Mouse (Mus musculus): ENCODE data around the gene Ptpn13.

The Ptpn13 gene

GRCm38 (mm10) chr5:103424678-103425319 lies at the start of gene Ptpn13:
Ptpn13 (plus strand) TSS chr5:103425192.
- peak; percentile 98 for DNase-seq

GRCm38 (mm10) chr5:103375226-103375625 lies 49.8 kb upstream of the Ptpn13 start:
- no peak for DNase-seq

- DNase-seq, result peak; percentile 32
Measured at GRCm38 (mm10) chr5:103376354-103377295, 48.4 kb upstream of the Ptpn13 start.

GRCm38 (mm10) chr5:103377493-103378130 lies 47.4 kb upstream of the Ptpn13 start:
- DNase-seq, result no peak

GRCm38 (mm10) chr5:103380785-103381527 lies 44.0 kb upstream of the Ptpn13 start:
- no peak for DNase-seq

GRCm38 (mm10) chr5:103382951-103383350 lies 42.0 kb upstream of the Ptpn13 start:
- DNase-seq, result no peak

GRCm38 (mm10) chr5:103384021-103384420 lies 41.0 kb upstream of the Ptpn13 start:
- no peak for DNase-seq

GRCm38 (mm10) chr5:103387540-103388026 lies 37.4 kb upstream of the Ptpn13 start:
- peak; percentile 85 for DNase-seq

GRCm38 (mm10) chr5:103389415-103389814 lies 35.6 kb upstream of the Ptpn13 start:
- no peak for DNase-seq

GRCm38 (mm10) chr5:103393220-103393619 lies 31.8 kb upstream of the Ptpn13 start:
- DNase-seq, result no peak

GRCm38 (mm10) chr5:103393752-103394151 lies 31.2 kb upstream of the Ptpn13 start:
- DNase-seq, result no peak

- DNase-seq, result no peak
Measured at GRCm38 (mm10) chr5:103395683-103396082, 29.3 kb upstream of the Ptpn13 start.

GRCm38 (mm10) chr5:103397429-103397828 lies 27.6 kb upstream of the Ptpn13 start:
- DNase-seq, result no peak

GRCm38 (mm10) chr5:103404213-103404968 lies 20.6 kb upstream of the Ptpn13 start:
- DNase-seq, result no peak

- peak; percentile 47 for DNase-seq
Measured at GRCm38 (mm10) chr5:103405921-103406320, 19.1 kb upstream of the Ptpn13 start.

GRCm38 (mm10) chr5:103412020-103412747 lies 12.8 kb upstream of the Ptpn13 start:
- DNase-seq, result no peak

- DNase-seq, result no peak
Measured at GRCm38 (mm10) chr5:103414542-103414941, 10.4 kb upstream of the Ptpn13 start.

- DNase-seq, result no peak
Measured at GRCm38 (mm10) chr5:103418009-103418408, 7.0 kb upstream of the Ptpn13 start.

GRCm38 (mm10) chr5:103418886-103419285 lies 6.1 kb upstream of the Ptpn13 start:
- DNase-seq, result no peak

- DNase-seq, result peak; percentile 31
Measured at GRCm38 (mm10) chr5:103420568-103420967, 4.4 kb upstream of the Ptpn13 start.

GRCm38 (mm10) chr5:103422609-103423008 lies 2.4 kb upstream of the Ptpn13 start:
- no peak for DNase-seq

All from lung, postnatal 10 days (tissue).